In genomic region chr9:62346388-62346679, GRCm38 (mm10) we compare ENCODE assay signal across 8 mouse cellular contexts. TPM values are rescaled to one million over a fixed set of nuclear protein-coding genes. Genes with fewer than 3 reads are reported as not detected.
A peak's percentile ranks its signal among the peaks of the same experiment; 100 is the strongest.
DNase-seq lines count a peak whose midpoint lies in the region; ATAC-seq and TF ChIP-seq lines count a peak whose summit lies in the region.
"Had no signal": no experiment of that assay in that cellular context is flagged by ENCODE, and none has a peak within 500 bp of the region (broad histone marks: within the 10 kb centered on the region; RNA-seq: fewer than 3 reads in every experiment).

No protein-coding gene starts in this region.

- DNase-seq in left cerebral cortex, adult 2 months (ENCODE audit: extremely low spot score in 1 of 2, low spot score in 2 of 2): no peak
- no peak for DNase-seq in left cerebral cortex, postnatal 14 days (ENCODE audit: low spot score in 2 of 2)
- peak; percentile 22 for DNase-seq in naive thymus-derived CD4-positive, alpha-beta T cell, adult 2 months (ENCODE audit: low read depth)
- DNase-seq in urinary bladder, postnatal 4 days (ENCODE audit: low spot score in 2 of 2): no peak
- DNase-seq in gastrocnemius, postnatal 25 days: no peak
- DNase-seq: right cerebral cortex, postnatal 25 days had no signal

- H3K4me1 ChIP-seq in forebrain, embryonic 15.5 days: peaks cover 60% of the 10 kb centered on the region
- H3K4me1 ChIP-seq in intestine, embryonic 15.5 days (replicated peaks): peaks cover 45% of the 10 kb centered on the region

- peak overlapping the region; percentile 60 for H3K4me2 ChIP-seq in forebrain, embryonic 15.5 days (replicated peaks)
- peak overlapping the region; percentile 84; the same call in 1 of the 2 replicates for H3K4me2 ChIP-seq in intestine, embryonic 15.5 days (replicated peaks)

- intact Hi-C loops in left cerebral cortex, adult 2 months (cut with DNase I): no loop called here
- intact Hi-C loops in left cerebral cortex, postnatal 14 days (cut with DNase I): no loop called here

- H3K36me3 ChIP-seq in forebrain, embryonic 15.5 days: no peaks in the 10 kb centered on the region
- H3K36me3 ChIP-seq in intestine, embryonic 15.5 days: no peaks in the 10 kb centered on the region

- TF ChIP-seq CTCF in left cerebral cortex, adult 2 months (IDR thresholded peaks at IDR 0.05): no peak

- no peaks in the 10 kb centered on the region for H3K9me3 ChIP-seq in forebrain, embryonic 15.5 days
- no peaks in the 10 kb centered on the region for H3K9me3 ChIP-seq in intestine, embryonic 15.5 days

- WGBS in forebrain, embryonic 15.5 days: 68% methylated on average over 6 of the region's 6 CpGs
- WGBS in intestine, embryonic 15.5 days: 70% methylated on average over 6 of the region's 6 CpGs

- no peaks in the 10 kb centered on the region for H3K27me3 ChIP-seq in forebrain, embryonic 15.5 days
- H3K27me3 ChIP-seq in intestine, embryonic 15.5 days (replicated peaks): no peaks in the 10 kb centered on the region

- ATAC-seq in forebrain, embryonic 15.5 days (replicated peaks): no peak
- no peak for ATAC-seq in intestine, embryonic 15.5 days

- H3K4me3 ChIP-seq in left cerebral cortex, adult 2 months: peak overlapping the region; percentile 84; the same call in 1 of the 2 replicates
- peak overlapping the region; percentile 87 for H3K4me3 ChIP-seq in forebrain, embryonic 15.5 days
- H3K4me3 ChIP-seq in intestine, embryonic 15.5 days (replicated peaks): no peak overlapping the region

- no peak overlapping the region; the same call in 1 of the 2 replicates for H3K27ac ChIP-seq in left cerebral cortex, adult 2 months
- H3K27ac ChIP-seq in forebrain, embryonic 15.5 days (replicated peaks): peak overlapping the region; percentile 100; the same call in 1 of the 2 replicates
- H3K27ac ChIP-seq in intestine, embryonic 15.5 days: no peak overlapping the region

- peak overlapping the region; percentile 0; the same call in 1 of the 2 replicates for H3K9ac ChIP-seq in forebrain, embryonic 15.5 days (replicated peaks)
- H3K9ac ChIP-seq in intestine, embryonic 15.5 days: no peak overlapping the region

RNA-seq across cellular contexts. Expression of gene Anp32a, which starts 5.2 kb away (rescaled TPM):
- 100 to 1,000 TPM; 278 to 279 TPM for total RNA-seq in left cerebral cortex, adult 2 months (2021)
- 100 to 1,000 TPM; 254 to 262 TPM for total RNA-seq in left cerebral cortex, postnatal 14 days (2021)
- 168 and 174 TPM in 2 replicates for polyA plus RNA-seq in forebrain, embryonic 15.5 days (2015; fragmentation: Nextera tagmentation; extraction: Ambion mirVana)
- polyA plus RNA-seq in intestine, embryonic 15.5 days (2015; fragmentation: Nextera tagmentation; extraction: Ambion mirVana): 149 and 165 TPM in 2 replicates
- total RNA-seq in gastrocnemius, postnatal 25 days (2021): 10 to 100 TPM; 59.4 to 67.3 TPM
